Mouse (Mus musculus) right cerebral cortex, adult 2 months (tissue): ENCODE data around the gene Moxd2.

Source experiments
- DNase-seq, 2 experiments: peaks; one replicate each; pipeline ENCODE4 v3.0.0; 2021 to 2022; ENCODE audit warnings: low spot score in 2 of 2

Moxd2 gene

DNA sequence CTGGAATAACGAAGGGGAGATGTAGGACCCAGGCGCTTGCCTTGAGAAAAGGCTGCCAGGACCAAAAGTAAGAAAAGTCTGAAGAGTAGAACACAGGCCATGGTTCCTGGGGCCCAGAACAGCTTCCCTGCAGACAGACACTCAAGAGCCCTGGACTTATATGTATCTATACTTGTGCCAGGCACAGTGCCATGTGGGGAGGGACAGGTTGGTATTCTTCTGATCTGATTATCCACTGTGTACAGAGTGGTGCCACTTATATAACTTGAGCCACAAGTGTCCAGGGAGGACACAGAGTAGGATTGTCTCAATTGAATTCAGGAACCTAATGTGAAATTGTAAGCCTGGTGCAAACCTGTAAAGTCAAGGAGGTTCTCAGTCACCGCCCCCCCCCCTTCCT is at the start of gene Moxd2:
TSS of gene Moxd2 (minus strand) at position 101 of the 400 bp plus-strand sequence.
- no peak for DNase-seq

DNA sequence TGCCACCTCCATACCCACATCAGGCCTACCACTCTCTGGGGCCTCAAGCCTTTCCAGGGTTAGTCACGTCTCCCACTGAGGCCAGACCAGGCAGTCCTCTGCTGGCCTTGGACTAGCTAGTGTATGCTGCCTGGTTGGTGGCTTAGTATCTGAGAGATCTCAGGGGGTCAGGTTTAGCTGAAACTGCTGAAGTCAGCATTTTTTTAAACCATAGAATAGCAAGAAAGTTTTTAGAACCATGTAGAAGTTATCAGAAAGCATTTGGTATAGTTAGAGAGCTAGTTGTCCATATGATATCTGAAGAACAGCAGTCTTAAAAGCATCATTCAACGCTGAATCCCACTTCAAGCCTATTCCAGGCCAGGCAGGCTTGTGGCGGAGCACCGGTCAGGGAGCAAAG is 32.7 kb upstream of the Moxd2 start:
- DNase-seq = no peak

DNA sequence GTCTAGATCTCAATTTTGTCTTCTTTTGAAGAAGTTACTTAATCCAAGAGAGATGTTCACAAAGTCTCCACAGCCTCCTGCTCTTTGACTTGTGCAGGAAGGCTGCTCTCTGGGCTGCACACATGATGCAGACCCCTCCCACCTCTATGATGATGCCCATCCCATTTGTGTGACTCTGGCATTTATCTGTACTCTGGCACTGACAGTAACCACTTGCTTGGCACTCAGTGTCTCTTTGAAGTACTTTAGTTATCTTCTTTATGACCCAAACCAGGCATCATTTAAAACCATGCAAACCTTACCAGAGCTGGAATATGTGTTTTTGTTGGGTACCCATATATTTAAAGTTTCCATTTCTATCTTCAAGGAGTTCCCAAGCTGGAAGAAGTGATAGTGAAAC is 13.0 kb upstream of the Moxd2 start, which contains the start of gene Prss58:
TSS of gene Prss58 (minus strand) at position 101 of the 400 bp plus-strand sequence.
- DNase-seq = no peak

DNA sequence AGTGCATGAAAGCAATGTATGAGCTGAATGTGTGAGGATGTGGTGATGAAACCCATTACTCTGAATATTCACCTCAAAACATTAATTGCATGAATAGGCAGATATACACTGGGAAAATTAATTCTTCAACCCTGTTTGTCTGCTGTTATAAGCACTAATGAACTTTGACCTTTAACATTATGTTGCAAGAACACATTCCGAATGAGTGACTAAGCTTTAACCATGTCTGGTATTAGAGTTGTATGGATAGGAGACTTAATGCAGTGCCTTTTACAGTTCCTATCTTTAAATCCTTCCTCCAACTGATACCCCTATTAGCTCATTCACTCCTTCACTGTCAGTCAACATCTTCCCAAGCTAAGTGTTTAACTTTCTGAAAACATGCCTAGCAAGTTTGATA is 7.4 kb upstream of the Moxd2 start:
- DNase-seq = no peak

DNA sequence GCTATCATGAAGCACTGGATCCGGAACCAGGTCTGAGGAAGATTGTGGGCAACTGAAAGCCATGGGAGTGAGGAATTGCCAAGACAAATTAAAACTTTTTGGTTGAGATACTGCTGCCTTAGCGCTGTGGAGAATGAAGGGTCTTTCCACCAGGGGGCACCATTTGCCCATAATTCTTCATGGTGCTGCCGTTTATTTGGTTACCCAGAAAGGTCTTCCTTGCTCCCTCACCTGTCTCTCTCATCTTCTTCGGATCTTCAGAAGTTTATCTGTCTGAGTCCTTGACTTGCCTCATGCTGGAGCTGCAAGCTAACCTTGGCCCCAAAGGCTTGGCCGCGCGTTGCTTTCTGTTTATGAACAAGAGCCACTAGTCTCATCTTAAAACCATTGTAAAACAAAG is 6.3 kb upstream of the Moxd2 start:
- DNase-seq = peak; percentile 10 to 36

DNA sequence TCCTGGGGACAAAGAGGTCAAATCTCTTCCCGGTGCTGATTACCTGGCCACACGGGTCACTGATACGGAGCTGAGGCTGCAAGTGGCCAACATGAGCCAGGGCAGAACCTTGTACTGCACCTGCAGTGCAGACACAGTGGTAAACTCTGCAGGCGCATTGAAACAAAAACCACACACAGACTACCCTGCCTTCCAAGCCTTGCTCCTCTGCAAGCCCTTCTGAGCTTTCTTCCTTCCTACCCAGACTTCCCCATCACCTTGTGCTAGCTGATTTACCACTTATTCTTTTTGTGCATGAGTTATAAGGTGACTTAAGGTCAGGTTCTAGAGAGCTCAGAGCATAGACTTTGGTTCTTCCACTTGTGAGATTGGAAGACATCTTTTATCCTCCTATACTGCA is 4.5 kb upstream of the Moxd2 start:
- no peak for DNase-seq

DNA sequence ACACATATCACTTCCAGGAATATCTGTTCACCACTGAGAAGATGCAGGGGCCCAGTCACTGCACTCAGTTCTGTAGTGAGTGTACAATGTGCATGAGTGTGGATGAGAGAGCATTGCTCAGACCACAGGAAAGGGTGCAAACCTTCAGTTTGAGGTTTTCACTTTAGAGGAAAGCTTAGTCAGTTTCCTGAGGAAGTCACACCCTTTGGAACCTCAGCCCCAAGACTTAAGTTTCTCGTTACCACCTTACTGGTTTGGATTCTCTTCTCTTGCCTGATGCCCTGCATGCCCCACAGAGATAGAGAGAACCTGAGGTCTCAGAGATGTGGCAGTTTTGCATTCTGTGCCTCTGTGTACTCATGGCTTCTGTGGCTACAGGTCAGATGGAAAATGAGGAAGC is 3.7 kb upstream of the Moxd2 start:
- DNase-seq = no peak

DNA sequence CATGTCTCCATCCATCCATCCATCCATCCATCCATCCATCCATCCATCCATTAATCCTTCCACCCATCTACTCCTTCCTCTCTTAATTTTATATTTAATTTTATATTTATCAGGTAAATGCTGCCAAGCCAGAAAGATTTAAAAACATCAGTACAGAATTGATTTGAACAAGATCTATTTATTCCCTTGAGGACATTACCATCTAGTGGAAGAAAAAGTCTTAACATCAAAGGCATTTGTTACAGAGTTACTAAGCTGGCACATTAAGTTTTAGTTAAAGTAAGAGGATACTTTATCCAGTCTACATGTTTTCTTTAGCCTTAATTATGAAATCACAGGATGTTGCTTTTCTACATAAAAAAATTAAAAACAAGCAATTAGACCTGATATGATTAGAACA is 42.0 kb downstream of the Moxd2 start:
- DNase-seq = no peak
